Mouse (Mus musculus) spleen, adult 2 months (tissue): ENCODE data around the gene Cyp27a1.

ENCODE experiments used
- CTCF ChIP-seq: fragments of 200-500 bp; IDR thresholded peaks from 2 replicates; pipeline ENCODE4 v1.5.1; 2011; ENCODE audit warnings: mild to moderate bottlenecking, inconsistent platforms; ENCODE audit not compliant: insufficient read depth, insufficient read length, insufficient replicate concordance; ENCODE audit errors: extremely low read depth
- POLR2A ChIP-seq: fragments of 200-500 bp; IDR thresholded peaks from 2 replicates; pipeline ENCODE4 v1.6.1; 2011; ENCODE audit warnings: low read depth, low read length, inconsistent platforms

- TF ChIP-seq POLR2A, result no peak
- no peak for TF ChIP-seq CTCF
These were observed 3.8 kb upstream of the Cyp27a1 start for GRCm38 (mm10) chr1:74709566-74709965.
